Mouse (Mus musculus): ENCODE data around the gene Ipo13. TPM values are rescaled to one million over a fixed set of nuclear protein-coding genes. Genes with fewer than 3 reads are reported as not detected.

The Ipo13 gene
- polyA plus RNA-seq, 1 experiment from 2014 or later = 15.8 TPM

DNA sequence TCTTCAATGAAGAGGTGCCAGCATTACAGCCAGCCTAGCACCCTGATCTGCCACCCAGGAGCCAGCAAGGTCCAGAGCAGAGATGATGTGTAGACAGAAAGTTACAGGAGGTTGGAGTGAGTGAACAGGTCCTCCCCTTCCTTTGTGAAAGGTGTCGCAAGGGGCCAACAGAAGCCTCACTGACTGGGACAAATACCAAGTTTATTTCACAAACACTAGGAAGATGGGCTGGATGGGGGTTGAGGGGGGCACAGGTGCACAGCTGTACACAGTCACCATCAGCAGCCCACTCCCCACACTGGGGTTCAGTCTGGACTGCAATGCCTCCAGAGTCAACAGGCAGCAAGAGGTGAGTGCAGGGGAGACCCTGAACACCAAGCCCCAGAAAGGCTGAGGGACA lies 30.7 kb downstream of the Ipo13 start:
- Histone ChIP-seq H3K4me3 (ENCODE audit: low read depth, low read length) (peak overlapping the region; percentile 5; the same call in 1 of the 2 replicates), H3K9me3 (ENCODE audit: control insufficient read depth) (no peaks in the 10 kb centered on the region), H3K27me3 (replicated peaks; ENCODE audit: control insufficient read depth, insufficient read depth, low read length) (no peaks in the 10 kb centered on the region), H3K36me3 (ENCODE audit: control insufficient read depth, insufficient read depth) (peaks cover 19% of the 10 kb centered on the region), H3K9ac (ENCODE audit: low read depth, low read length) (no peak overlapping the region), H3K27ac (ENCODE audit: low read depth, low read length) (no peak overlapping the region), H3K4me1 (replicated peaks; ENCODE audit: control insufficient read depth, insufficient read depth, low read length) (0 out of 2 replicates have a peak, but pooled peaks cover 4% of the 10 kb centered on the region), H3K4me2 (replicated peaks; ENCODE audit: low read depth) (no peak overlapping the region)
- ATAC-seq = no peak
- WGBS = 91% methylated on average over 1 of the region's 1 CpGs
- TF ChIP-seq CTCF (IDR thresholded peaks at IDR 0.05; ENCODE audit: low read depth) = no peak

DNA sequence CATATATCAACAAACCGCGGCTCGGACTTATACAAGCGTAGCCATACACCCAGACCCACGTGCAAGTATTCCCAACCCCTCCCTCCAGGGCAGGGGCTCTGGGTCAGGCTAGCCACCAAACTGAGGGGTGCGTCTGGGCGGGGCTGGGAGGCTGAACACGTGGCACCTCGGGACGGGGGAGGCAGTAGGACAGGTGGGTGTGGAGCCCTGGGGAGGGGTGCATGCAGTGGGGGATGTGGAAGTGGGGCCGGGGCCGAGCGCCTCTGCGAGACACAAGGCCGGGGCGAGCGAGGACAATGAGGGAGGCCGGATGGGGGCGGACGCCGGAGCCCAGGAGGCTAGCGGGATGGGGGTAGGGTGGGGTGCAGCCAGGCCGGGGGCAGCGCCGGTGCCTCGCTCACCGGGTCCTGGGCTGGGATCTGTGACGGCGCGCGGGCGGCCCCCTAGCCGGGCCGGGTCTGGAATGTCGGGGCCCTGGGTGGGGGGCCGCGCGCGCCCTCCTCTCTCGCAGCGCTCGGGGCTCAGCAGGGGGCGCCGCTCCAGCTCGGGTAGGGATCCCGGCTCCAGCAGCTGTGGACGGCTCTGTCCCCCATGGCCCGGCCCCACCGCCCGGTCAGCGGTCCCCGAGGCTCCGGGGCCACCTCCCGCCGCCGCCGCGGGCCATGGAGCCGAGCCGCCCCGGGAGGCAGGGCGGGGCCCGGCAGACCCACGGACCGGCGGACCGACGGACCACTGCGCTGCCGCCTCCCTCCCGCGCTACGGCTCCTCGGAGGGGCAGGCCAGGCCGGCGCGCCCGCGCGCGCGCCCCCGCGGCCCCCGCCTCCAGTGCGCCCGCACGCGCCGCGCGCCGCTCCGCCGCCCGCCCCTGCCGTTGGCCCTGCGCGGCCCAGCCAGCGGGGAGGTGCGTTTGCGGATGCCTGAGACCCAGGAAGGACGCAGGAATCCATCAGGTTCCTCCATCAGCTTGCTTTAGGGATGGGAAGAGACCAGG lies 31.8 kb downstream of the Ipo13 start, which contains the start of gene B4galt2:
Gene B4galt2 (minus strand): TSS at position 787 of the 991 bp plus-strand sequence.
- H3K9me3 ChIP-seq (ENCODE audit: control insufficient read depth) = no peaks in the 10 kb centered on the region
- H3K4me3 ChIP-seq (ENCODE audit: low read depth, low read length) = peak within 1 kb of the TSS; percentile 57
- ATAC-seq = peak; percentile 12; the same call in 1 of the 2 replicates
- peak within 1 kb of the TSS; percentile 37; the same call in 1 of the 2 replicates for H3K27ac ChIP-seq (ENCODE audit: low read depth, low read length)
- peak within 1 kb of the TSS; percentile 57 for H3K9ac ChIP-seq (ENCODE audit: low read depth, low read length)
- H3K27me3 ChIP-seq (replicated peaks; ENCODE audit: control insufficient read depth, insufficient read depth, low read length) = no peaks in the 10 kb centered on the region
- H3K4me2 ChIP-seq (replicated peaks; ENCODE audit: low read depth) = peak within 1 kb of the TSS; percentile 86
- WGBS = 3% methylated on average over 71 of the region's 103 CpGs
- peaks cover 18% of the 10 kb centered on the region for H3K36me3 ChIP-seq (ENCODE audit: control insufficient read depth, insufficient read depth)
- H3K4me1 ChIP-seq (replicated peaks; ENCODE audit: control insufficient read depth, insufficient read depth, low read length) = 0 out of 2 replicates have a peak, but pooled peaks cover 4% of the 10 kb centered on the region
- TF ChIP-seq CTCF (IDR thresholded peaks at IDR 0.05; ENCODE audit: low read depth) = peak; percentile 54

DNA sequence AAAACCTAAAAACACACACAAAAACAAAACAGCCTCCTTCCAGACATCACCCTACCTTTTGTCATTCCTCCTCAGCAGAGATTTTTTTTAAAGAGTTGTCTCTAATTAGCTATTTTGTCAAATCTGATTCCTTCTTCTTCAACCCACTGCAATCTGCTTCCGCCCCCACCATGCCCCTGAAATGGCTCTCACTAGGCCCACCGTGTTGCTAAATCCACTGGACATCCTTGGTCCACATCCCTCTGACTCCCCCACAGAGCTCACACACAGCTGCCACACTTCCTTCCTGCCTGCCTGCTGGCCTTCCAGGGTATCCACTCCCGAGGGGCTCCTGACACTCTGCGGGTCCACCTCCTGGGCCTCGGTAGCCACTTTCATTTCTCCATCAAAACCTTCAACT lies 36.1 kb downstream of the Ipo13 start:
- no peak overlapping the region for H3K4me3 ChIP-seq (ENCODE audit: low read depth, low read length)
- ATAC-seq = no peak
- H3K27ac ChIP-seq (ENCODE audit: low read depth, low read length) = no peak overlapping the region
- no peaks in the 10 kb centered on the region for H3K9me3 ChIP-seq (ENCODE audit: control insufficient read depth)
- peaks cover 7% of the 10 kb centered on the region; the same call in 1 of the 2 replicates for H3K36me3 ChIP-seq (ENCODE audit: control insufficient read depth, insufficient read depth)
- no peak overlapping the region for H3K4me2 ChIP-seq (replicated peaks; ENCODE audit: low read depth)
- 83% methylated on average over 5 of the region's 5 CpGs for WGBS
- no peak overlapping the region for H3K9ac ChIP-seq (ENCODE audit: low read depth, low read length)
- H3K4me1 ChIP-seq (replicated peaks; ENCODE audit: control insufficient read depth, insufficient read depth, low read length) = no peaks in the 10 kb centered on the region
- TF ChIP-seq CTCF (IDR thresholded peaks at IDR 0.05; ENCODE audit: low read depth) = no peak
- no peaks in the 10 kb centered on the region for H3K27me3 ChIP-seq (replicated peaks; ENCODE audit: control insufficient read depth, insufficient read depth, low read length)

DNA sequence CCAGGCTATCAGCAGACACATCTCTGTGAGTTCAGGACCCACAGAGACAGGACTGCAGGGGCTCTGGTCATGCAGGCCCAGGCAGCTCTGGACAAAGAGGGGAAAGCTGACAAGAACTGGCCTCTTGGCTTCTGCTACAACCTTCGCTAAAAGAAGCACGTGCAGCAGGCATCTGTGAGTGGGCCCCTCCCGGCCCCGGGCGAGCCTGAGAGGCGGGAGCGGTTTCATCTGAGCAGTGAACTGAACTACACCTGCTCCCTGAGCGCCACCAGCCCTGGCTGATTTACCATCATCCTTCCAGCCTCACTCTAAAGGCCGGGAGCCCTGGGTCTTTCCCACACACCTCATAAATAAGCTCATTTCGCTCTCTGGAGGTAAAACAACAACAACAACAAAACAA lies 36.5 kb downstream of the Ipo13 start:
- H3K9ac ChIP-seq (ENCODE audit: low read depth, low read length) = no peak overlapping the region
- H3K27me3 ChIP-seq (replicated peaks; ENCODE audit: control insufficient read depth, insufficient read depth, low read length) = no peaks in the 10 kb centered on the region
- no peak overlapping the region for H3K4me2 ChIP-seq (replicated peaks; ENCODE audit: low read depth)
- no peaks in the 10 kb centered on the region for H3K9me3 ChIP-seq (ENCODE audit: control insufficient read depth)
- H3K4me1 ChIP-seq (replicated peaks; ENCODE audit: control insufficient read depth, insufficient read depth, low read length) = no peaks in the 10 kb centered on the region
- no peak overlapping the region for H3K27ac ChIP-seq (ENCODE audit: low read depth, low read length)
- ATAC-seq = no peak
- peaks cover 7% of the 10 kb centered on the region; the same call in 1 of the 2 replicates for H3K36me3 ChIP-seq (ENCODE audit: control insufficient read depth, insufficient read depth)
- 47% methylated on average over 10 of the region's 10 CpGs for WGBS
- H3K4me3 ChIP-seq (ENCODE audit: low read depth, low read length) = no peak overlapping the region
- TF ChIP-seq CTCF (IDR thresholded peaks at IDR 0.05; ENCODE audit: low read depth) = no peak

DNA sequence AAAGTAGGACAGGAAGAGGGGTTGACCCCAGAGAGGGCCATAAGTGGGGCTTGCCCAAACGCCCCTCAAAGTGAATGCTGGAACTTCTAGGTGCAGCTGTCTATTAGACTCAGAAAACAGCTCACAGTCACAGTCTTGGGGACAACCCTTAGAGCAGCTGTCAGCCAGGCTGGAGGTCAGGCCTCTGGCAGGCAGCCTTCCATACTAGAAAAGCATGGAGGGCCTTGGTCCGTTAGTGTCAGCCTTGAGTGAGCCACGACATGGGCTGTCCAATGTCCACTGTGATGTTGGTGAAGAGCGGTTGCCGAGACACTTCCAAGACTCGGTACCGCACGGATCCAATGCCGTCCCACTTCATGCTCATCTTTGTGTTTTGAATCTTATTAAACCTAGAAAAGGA lies 41.2 kb downstream of the Ipo13 start:
- ATAC-seq = no peak
- Histone ChIP-seq H3K4me2 (replicated peaks; ENCODE audit: low read depth) (no peak overlapping the region), H3K9me3 (ENCODE audit: control insufficient read depth) (no peaks in the 10 kb centered on the region), H3K4me1 (replicated peaks; ENCODE audit: control insufficient read depth, insufficient read depth, low read length) (peaks cover 7% of the 10 kb centered on the region; the same call in 1 of the 2 replicates), H3K4me3 (ENCODE audit: low read depth, low read length) (no peak overlapping the region), H3K27ac (ENCODE audit: low read depth, low read length) (no peak overlapping the region), H3K9ac (ENCODE audit: low read depth, low read length) (no peak overlapping the region), H3K36me3 (ENCODE audit: control insufficient read depth, insufficient read depth) (0 out of 2 replicates have a peak, but pooled peaks cover 7% of the 10 kb centered on the region), H3K27me3 (replicated peaks; ENCODE audit: control insufficient read depth, insufficient read depth, low read length) (no peaks in the 10 kb centered on the region)
- 92% methylated on average over 9 of the region's 9 CpGs for WGBS
- no peak for TF ChIP-seq CTCF (IDR thresholded peaks at IDR 0.05; ENCODE audit: low read depth)

DNA sequence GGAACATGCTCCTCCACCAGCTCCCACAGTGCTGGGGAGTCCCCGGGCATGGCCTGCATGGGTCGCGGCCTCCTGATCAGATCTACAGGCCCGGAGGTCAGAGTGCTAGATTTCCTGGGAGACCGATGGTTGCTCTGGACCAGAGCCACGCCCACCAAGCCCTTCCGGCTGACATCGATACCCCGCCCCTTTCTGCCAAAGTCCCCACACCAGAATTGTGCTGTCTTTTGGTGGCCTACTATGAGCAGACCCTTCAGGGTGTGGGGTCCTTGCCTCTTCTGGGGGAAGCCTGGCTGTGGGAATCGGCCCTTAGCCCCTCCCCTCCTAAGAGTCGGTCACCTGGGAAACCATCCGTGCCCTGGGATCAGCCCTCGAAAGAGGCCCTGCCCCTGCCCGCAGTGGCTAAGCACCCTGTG lies 42.3 kb downstream of the Ipo13 start, which contains the start of gene Ccdc24:
Gene Ccdc24 (minus strand): TSS at position 87 of the 416 bp plus-strand sequence.
- peak; percentile 22; the same call in 1 of the 2 replicates for ATAC-seq
- peak within 1 kb of the TSS; percentile 66 for H3K4me2 ChIP-seq (replicated peaks; ENCODE audit: low read depth)
- H3K9me3 ChIP-seq (ENCODE audit: control insufficient read depth) = no peaks in the 10 kb centered on the region
- no peak for TF ChIP-seq CTCF (IDR thresholded peaks at IDR 0.05; ENCODE audit: low read depth)
- H3K36me3 ChIP-seq (ENCODE audit: control insufficient read depth, insufficient read depth) = 0 out of 2 replicates have a peak, but pooled peaks cover 6% of the 10 kb centered on the region
- no peaks in the 10 kb centered on the region for H3K27me3 ChIP-seq (replicated peaks; ENCODE audit: control insufficient read depth, insufficient read depth, low read length)
- H3K4me3 ChIP-seq (ENCODE audit: low read depth, low read length) = peak within 1 kb of the TSS; percentile 21
- 2% methylated on average over 14 of the region's 14 CpGs for WGBS
- H3K27ac ChIP-seq (ENCODE audit: low read depth, low read length) = no peak within 1 kb of the TSS
- peaks cover 7% of the 10 kb centered on the region; the same call in 1 of the 2 replicates for H3K4me1 ChIP-seq (replicated peaks; ENCODE audit: control insufficient read depth, insufficient read depth, low read length)
- 0 out of 2 replicates have a peak within 1 kb of the TSS, but pooled peaks have one; percentile 11 for H3K9ac ChIP-seq (ENCODE audit: low read depth, low read length)
